Mouse (Mus musculus): ENCODE results near the gene Caln1. TPM values are rescaled to one million over a fixed set of nuclear protein-coding genes. Genes with fewer than 3 reads are reported as not detected.

The Caln1 gene
- polyA plus RNA-seq, 1 experiment from 2014 or later, result not detected

DNA sequence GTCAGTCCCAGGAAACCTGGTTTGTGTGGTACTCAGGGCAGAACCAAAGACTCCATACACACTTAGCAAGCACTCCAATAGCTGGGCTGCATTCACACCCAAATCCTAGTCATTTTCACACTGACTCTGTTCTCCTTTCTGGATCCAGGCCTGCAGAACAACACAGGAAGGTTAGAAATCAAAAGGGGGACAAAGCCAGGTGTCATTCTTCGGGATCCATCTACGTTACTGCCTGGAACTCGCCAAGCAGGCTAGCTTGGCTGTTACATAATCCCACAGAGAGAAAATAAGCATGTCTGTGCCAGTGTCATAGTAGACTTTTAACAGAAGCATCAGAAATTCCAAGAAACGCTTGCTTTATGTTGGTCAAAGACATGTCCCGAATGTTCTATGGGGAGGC, 446.1 kb downstream of the Caln1 start:
- no peak for ATAC-seq (ENCODE audit: low read depth)
- Histone ChIP-seq H3K4me1 (replicated peaks; ENCODE audit: control insufficient read depth, insufficient read depth, low read length) (no peaks in the 10 kb centered on the region), H3K4me3 (ENCODE audit: low read length) (no peak overlapping the region), H3K9ac (ENCODE audit: low read length) (no peak overlapping the region), H3K36me3 (ENCODE audit: control insufficient read depth, insufficient read depth, low read length) (no peaks in the 10 kb centered on the region), H3K27me3 (ENCODE audit: control insufficient read depth, insufficient read depth, low read depth, low read length) (no peaks in the 10 kb centered on the region), H3K4me2 (ENCODE audit: low read depth, low read length) (no peak overlapping the region), H3K27ac (ENCODE audit: low read length) (no peak overlapping the region), H3K9me3 (ENCODE audit: control insufficient read depth, low read length) (no peaks in the 10 kb centered on the region)
- WGBS, result 85% methylated on average over 5 of the region's 5 CpGs

DNA sequence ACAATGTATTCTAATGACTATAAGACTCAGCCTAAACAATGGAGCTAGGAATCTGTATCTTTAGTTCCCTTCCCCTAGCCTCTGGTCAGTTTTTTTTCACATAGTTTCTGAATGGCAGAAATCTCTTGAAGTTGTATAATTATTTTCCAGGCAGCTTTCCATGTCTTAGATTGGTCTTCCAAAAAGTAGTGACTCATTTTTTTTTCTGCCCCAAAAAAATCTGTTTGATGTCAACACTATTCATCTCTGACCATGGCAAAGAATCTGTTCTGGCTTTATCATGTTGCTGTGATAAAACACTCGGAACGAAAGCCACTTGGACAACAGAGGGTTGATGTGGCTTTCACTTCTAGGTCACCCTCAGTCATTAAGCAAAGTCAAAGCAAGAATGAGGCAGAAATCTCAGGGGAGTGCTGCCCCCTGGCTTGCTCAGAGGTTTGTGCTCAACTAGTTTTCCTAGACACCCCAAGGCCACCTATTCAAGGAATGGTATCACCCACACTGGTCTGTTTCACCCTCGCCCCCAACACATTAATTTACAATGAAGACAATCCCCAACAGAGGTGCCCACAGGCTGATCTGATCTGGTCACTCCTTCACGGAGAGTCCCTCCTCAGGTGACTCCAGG, 450.9 kb downstream of the Caln1 start:
- H3K9me3 ChIP-seq (ENCODE audit: control insufficient read depth, low read length), result no peaks in the 10 kb centered on the region
- H3K27ac ChIP-seq (ENCODE audit: low read length), result no peak overlapping the region
- no peak overlapping the region for H3K4me2 ChIP-seq (ENCODE audit: low read depth, low read length)
- no peaks in the 10 kb centered on the region for H3K36me3 ChIP-seq (ENCODE audit: control insufficient read depth, insufficient read depth, low read length)
- WGBS, result 55% methylated on average over 4 of the region's 4 CpGs
- H3K4me1 ChIP-seq (replicated peaks; ENCODE audit: control insufficient read depth, insufficient read depth, low read length), result no peaks in the 10 kb centered on the region
- no peak overlapping the region for H3K9ac ChIP-seq (ENCODE audit: low read length)
- no peak overlapping the region for H3K4me3 ChIP-seq (ENCODE audit: low read length)
- no peaks in the 10 kb centered on the region for H3K27me3 ChIP-seq (ENCODE audit: control insufficient read depth, insufficient read depth, low read depth, low read length)
- no peak for ATAC-seq (ENCODE audit: low read depth)

DNA sequence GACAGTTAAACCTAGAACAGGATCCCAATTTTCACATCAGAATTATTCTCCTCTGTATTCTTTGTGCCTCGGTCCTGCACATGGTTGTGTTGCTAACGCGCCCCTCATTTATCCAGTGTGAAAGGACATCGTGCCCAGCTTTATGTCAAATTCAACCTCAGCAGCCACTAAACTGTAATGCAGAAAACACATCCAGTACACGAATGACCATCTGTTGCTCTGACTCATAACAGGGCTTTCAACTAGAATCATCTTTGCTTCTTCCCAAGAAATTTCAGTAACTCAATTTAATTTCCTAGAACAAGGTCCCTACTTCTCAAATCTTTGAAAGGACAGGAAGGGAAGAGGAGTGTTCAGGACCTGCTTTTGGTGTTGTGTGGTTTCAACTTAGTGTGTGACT, 451.4 kb downstream of the Caln1 start:
- Histone ChIP-seq H3K9me3 (ENCODE audit: control insufficient read depth, low read length) (no peaks in the 10 kb centered on the region), H3K9ac (ENCODE audit: low read length) (no peak overlapping the region)
- WGBS, result 87% methylated on average over 5 of the region's 5 CpGs

DNA sequence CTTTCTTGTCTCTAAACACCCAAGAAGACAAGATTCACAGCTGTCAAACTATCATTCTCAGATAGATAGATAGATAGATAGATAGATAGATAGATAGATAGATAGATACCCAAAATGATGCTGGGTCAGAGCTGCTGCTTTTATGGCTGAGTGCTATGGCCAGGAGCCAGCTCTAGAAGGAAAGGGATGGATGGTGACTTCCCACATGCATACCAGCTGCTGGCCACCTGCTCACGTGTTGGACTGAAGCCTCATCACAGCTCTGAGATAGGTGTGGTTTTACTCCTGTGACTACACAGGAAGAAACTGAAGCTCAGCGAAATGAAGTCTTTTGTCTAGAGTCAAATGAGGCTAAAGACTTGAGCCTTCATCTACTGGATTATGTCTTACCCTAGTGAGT, 456.5 kb downstream of the Caln1 start:
- no peak overlapping the region for H3K4me3 ChIP-seq (ENCODE audit: low read length)
- WGBS, result 79% methylated on average over 2 of the region's 2 CpGs
- H3K9ac ChIP-seq (ENCODE audit: low read length), result no peak overlapping the region
- H3K4me2 ChIP-seq (ENCODE audit: low read depth, low read length), result no peak overlapping the region
- no peaks in the 10 kb centered on the region for H3K27me3 ChIP-seq (ENCODE audit: control insufficient read depth, insufficient read depth, low read depth, low read length)
- no peaks in the 10 kb centered on the region for H3K4me1 ChIP-seq (replicated peaks; ENCODE audit: control insufficient read depth, insufficient read depth, low read length)
- no peak for ATAC-seq (ENCODE audit: low read depth)
- no peak overlapping the region for H3K27ac ChIP-seq (ENCODE audit: low read length)
- H3K9me3 ChIP-seq (ENCODE audit: control insufficient read depth, low read length), result no peaks in the 10 kb centered on the region
- H3K36me3 ChIP-seq (ENCODE audit: control insufficient read depth, insufficient read depth, low read length), result no peaks in the 10 kb centered on the region

More for the DNA sequence above, 451.4 kb downstream of the Caln1 start:
- H3K4me2 ChIP-seq (ENCODE audit: low read depth, low read length), result no peak overlapping the region
- no peak overlapping the region for H3K4me3 ChIP-seq (ENCODE audit: low read length)
- no peaks in the 10 kb centered on the region for H3K4me1 ChIP-seq (replicated peaks; ENCODE audit: control insufficient read depth, insufficient read depth, low read length)
- no peak for ATAC-seq (ENCODE audit: low read depth)
- H3K27ac ChIP-seq (ENCODE audit: low read length), result no peak overlapping the region
- H3K27me3 ChIP-seq (ENCODE audit: control insufficient read depth, insufficient read depth, low read depth, low read length), result no peaks in the 10 kb centered on the region
- no peaks in the 10 kb centered on the region for H3K36me3 ChIP-seq (ENCODE audit: control insufficient read depth, insufficient read depth, low read length)

DNA sequence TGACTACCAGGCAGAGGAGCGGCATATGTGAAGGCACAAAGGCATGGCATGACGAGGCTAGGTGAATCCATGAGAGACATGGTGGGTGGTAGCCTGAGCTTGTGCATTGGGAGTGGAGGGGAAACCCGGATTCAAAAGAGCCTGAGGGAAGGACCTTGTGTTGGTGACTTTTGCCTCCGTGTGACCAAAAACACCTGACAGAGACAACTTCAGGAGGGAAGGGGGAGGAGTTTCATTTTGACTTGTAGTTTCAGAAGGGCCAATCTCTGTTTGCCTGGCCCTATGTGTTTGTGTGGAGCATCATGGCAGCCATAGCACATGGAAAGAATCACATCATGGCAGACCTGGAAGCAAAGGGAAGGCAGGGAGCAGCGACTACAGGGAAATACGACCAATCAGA, 479.3 kb downstream of the Caln1 start:
- Histone ChIP-seq H3K27me3 (ENCODE audit: control insufficient read depth, insufficient read depth, low read depth, low read length) (no peaks in the 10 kb centered on the region), H3K27ac (ENCODE audit: low read length) (no peak overlapping the region), H3K4me1 (replicated peaks; ENCODE audit: control insufficient read depth, insufficient read depth, low read length) (no peaks in the 10 kb centered on the region), H3K9me3 (ENCODE audit: control insufficient read depth, low read length) (no peaks in the 10 kb centered on the region), H3K9ac (ENCODE audit: low read length) (no peak overlapping the region), H3K36me3 (ENCODE audit: control insufficient read depth, insufficient read depth, low read length) (no peaks in the 10 kb centered on the region), H3K4me2 (ENCODE audit: low read depth, low read length) (no peak overlapping the region), H3K4me3 (ENCODE audit: low read length) (no peak overlapping the region)
- ATAC-seq (ENCODE audit: low read depth), result no peak
- WGBS, result 78% methylated on average over 6 of the region's 6 CpGs

DNA sequence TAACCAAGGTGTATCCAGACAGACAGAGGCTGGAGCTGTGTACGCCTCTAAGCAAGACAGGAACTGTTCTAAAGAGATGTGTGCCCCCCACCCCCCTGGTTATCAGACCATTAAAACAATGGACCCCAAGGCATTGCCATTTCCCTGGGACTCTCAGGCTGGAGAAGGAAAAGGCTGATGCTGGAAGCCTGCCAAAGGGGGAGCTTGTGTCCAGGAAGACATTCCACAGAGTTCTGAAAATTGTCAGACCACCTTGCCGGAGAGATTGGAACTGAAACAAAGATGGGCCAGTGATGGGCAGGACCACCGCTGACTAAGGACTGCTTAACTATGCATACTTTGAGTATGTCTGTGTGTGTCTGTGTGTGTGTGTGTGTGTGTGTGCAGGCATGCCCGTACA, 480.4 kb downstream of the Caln1 start:
- no peaks in the 10 kb centered on the region for H3K9me3 ChIP-seq (ENCODE audit: control insufficient read depth, low read length)
- WGBS, result 46% methylated on average over 4 of the region's 4 CpGs
- no peaks in the 10 kb centered on the region for H3K27me3 ChIP-seq (ENCODE audit: control insufficient read depth, insufficient read depth, low read depth, low read length)
- H3K4me2 ChIP-seq (ENCODE audit: low read depth, low read length), result no peak overlapping the region
- no peaks in the 10 kb centered on the region for H3K36me3 ChIP-seq (ENCODE audit: control insufficient read depth, insufficient read depth, low read length)
- no peak overlapping the region for H3K4me3 ChIP-seq (ENCODE audit: low read length)
- H3K9ac ChIP-seq (ENCODE audit: low read length), result no peak overlapping the region
- H3K4me1 ChIP-seq (replicated peaks; ENCODE audit: control insufficient read depth, insufficient read depth, low read length), result no peaks in the 10 kb centered on the region
- ATAC-seq (ENCODE audit: low read depth), result no peak
- no peak overlapping the region for H3K27ac ChIP-seq (ENCODE audit: low read length)

DNA sequence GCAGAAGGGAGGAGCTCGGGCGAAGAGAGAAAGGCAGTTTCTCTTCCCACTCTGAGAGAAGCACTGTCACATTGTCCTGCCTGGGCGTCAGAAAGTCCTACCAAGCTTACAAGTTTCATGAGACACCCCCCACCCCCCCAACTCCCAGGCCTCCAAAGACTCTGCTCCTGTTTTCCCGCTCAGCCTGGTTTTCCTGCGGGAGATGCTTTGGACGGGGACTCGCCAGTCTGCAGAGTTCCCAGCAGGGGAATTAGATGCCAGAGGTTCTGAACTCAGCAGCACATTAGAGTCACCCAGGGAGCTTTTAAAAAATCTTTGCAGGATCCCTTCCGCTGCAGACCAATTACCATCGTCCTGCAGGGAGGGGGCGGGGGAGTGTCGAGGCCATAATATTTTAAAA, 482.9 kb downstream of the Caln1 start:
- WGBS, result 12% methylated on average over 11 of the region's 11 CpGs
- Histone ChIP-seq H3K4me1 (replicated peaks; ENCODE audit: control insufficient read depth, insufficient read depth, low read length) (no peaks in the 10 kb centered on the region), H3K9ac (ENCODE audit: low read length) (peak overlapping the region; percentile 53; the same call in 1 of the 2 replicates), H3K9me3 (ENCODE audit: control insufficient read depth, low read length) (no peaks in the 10 kb centered on the region), H3K4me3 (ENCODE audit: low read length) (peak overlapping the region; percentile 27; the same call in 1 of the 2 replicates), H3K36me3 (ENCODE audit: control insufficient read depth, insufficient read depth, low read length) (no peaks in the 10 kb centered on the region), H3K27ac (ENCODE audit: low read length) (no peak overlapping the region), H3K4me2 (ENCODE audit: low read depth, low read length) (peak overlapping the region; percentile 48), H3K27me3 (ENCODE audit: control insufficient read depth, insufficient read depth, low read depth, low read length) (no peaks in the 10 kb centered on the region)
- no peak for ATAC-seq (ENCODE audit: low read depth)

DNA sequence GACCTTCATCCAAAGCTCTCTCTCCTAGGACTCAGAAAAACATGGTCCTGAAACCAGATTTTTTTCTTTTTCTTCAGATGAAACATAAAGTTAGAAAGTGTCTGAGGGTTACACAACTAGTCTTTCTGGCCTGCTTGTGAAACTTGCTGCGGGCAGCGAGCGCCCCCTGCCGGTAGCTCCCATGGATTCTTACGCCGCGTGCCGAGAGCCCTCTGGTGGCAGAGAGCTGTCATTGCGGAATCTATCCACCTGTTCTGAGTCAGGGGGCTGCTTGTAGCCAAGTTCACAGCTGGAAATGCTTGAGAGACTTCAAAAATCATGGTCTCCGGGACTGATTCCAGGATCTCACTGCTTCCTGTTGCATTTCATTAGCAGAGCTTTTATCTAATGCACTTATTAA, 484.1 kb downstream of the Caln1 start:
- H3K27me3 ChIP-seq (ENCODE audit: control insufficient read depth, insufficient read depth, low read depth, low read length), result no peaks in the 10 kb centered on the region
- no peak overlapping the region for H3K4me3 ChIP-seq (ENCODE audit: low read length)
- peak; percentile 36; the same call in 1 of the 2 replicates for ATAC-seq (ENCODE audit: low read depth)
- WGBS, result under 1% methylated on average over 10 of the region's 10 CpGs
- H3K9ac ChIP-seq (ENCODE audit: low read length), result no peak overlapping the region
- H3K4me2 ChIP-seq (ENCODE audit: low read depth, low read length), result no peak overlapping the region
- no peak overlapping the region for H3K27ac ChIP-seq (ENCODE audit: low read length)
- no peaks in the 10 kb centered on the region for H3K36me3 ChIP-seq (ENCODE audit: control insufficient read depth, insufficient read depth, low read length)
- no peaks in the 10 kb centered on the region for H3K9me3 ChIP-seq (ENCODE audit: control insufficient read depth, low read length)
- H3K4me1 ChIP-seq (replicated peaks; ENCODE audit: control insufficient read depth, insufficient read depth, low read length), result no peaks in the 10 kb centered on the region

DNA sequence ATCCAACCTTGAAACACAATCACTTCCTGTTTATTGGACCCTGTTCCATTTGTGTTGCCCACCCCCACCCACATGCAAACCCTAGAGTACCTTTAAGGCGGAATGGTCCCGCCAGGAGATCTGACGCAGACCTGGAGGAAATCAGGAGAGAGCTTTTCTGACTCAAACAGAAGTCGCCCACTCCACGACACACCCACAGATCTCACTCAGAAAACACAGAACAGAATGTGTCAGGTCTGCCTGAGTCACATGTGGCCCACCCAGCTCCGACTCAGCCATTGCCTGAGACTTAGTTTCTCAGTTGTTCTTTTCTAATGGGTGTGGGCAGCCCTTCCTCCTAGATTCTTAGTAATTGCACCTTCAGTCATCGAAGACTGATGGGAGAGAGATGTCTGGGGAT, 485.2 kb downstream of the Caln1 start:
- H3K27me3 ChIP-seq (ENCODE audit: control insufficient read depth, insufficient read depth, low read depth, low read length), result no peaks in the 10 kb centered on the region
- no peak overlapping the region for H3K9ac ChIP-seq (ENCODE audit: low read length)
- 77% methylated on average over 7 of the region's 7 CpGs for WGBS
- H3K4me2 ChIP-seq (ENCODE audit: low read depth, low read length), result no peak overlapping the region
- ATAC-seq (ENCODE audit: low read depth), result no peak
- H3K27ac ChIP-seq (ENCODE audit: low read length), result no peak overlapping the region
- H3K9me3 ChIP-seq (ENCODE audit: control insufficient read depth, low read length), result no peaks in the 10 kb centered on the region
- H3K4me1 ChIP-seq (replicated peaks; ENCODE audit: control insufficient read depth, insufficient read depth, low read length), result no peaks in the 10 kb centered on the region
- H3K4me3 ChIP-seq (ENCODE audit: low read length), result no peak overlapping the region
- no peaks in the 10 kb centered on the region for H3K36me3 ChIP-seq (ENCODE audit: control insufficient read depth, insufficient read depth, low read length)

DNA sequence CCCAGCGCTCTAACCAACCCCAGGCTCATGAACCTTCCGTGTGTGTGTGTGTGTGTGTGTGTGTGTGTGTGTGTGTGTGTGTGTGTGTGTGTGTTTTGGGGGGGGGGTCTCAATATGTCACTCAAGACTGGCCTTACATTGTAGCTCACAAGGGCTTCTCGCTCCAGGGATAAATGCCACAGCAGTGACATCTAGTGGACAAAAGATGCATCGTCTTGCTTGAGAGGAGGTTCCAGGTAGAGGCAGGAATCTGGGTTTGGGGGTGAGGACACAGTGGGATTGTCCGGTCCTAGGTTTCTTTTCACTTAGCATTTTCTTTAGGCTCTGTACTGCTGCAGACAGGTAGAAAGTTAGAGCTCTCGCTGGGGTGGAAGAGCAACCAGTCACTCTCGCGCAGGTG, 488.9 kb downstream of the Caln1 start:
- Histone ChIP-seq H3K9ac (ENCODE audit: low read length) (no peak overlapping the region), H3K27ac (ENCODE audit: low read length) (no peak overlapping the region), H3K27me3 (ENCODE audit: control insufficient read depth, insufficient read depth, low read depth, low read length) (no peaks in the 10 kb centered on the region), H3K9me3 (ENCODE audit: control insufficient read depth, low read length) (no peaks in the 10 kb centered on the region), H3K36me3 (ENCODE audit: control insufficient read depth, insufficient read depth, low read length) (no peaks in the 10 kb centered on the region), H3K4me2 (ENCODE audit: low read depth, low read length) (no peak overlapping the region), H3K4me3 (ENCODE audit: low read length) (no peak overlapping the region), H3K4me1 (replicated peaks; ENCODE audit: control insufficient read depth, insufficient read depth, low read length) (no peaks in the 10 kb centered on the region)
- 23% methylated on average over 8 of the region's 8 CpGs for WGBS
- ATAC-seq (ENCODE audit: low read depth), result peak; percentile 37

All from lung, embryonic 16.5 days (tissue).